ENCODE assay signal across 7 mouse cellular contexts in the genomic region with DNA sequence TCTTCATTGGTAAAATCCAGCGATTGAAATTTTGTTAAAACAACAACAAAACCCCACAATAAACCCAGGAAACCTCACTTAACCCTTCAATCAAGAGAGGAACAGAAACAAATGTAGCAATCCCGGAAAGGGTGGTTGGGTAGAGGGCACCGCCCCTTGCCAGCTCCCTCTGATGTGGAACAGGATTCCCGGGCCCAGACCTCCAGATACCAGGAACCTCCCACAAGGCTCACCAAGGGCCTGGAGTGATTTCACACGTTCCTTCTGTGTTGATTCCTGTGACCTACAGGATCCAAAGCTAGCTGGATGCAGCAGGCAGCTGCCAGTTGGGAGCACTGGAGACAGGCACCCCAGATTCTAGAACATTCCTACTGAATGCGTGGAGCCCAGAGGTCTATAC. TPM values are rescaled to one million over a fixed set of nuclear protein-coding genes. Genes with fewer than 3 reads are reported as not detected.
DNase-seq lines count a peak whose midpoint lies in the region; ATAC-seq and TF ChIP-seq lines count a peak whose summit lies in the region.

No protein-coding gene starts in this region.

- no peaks in the 10 kb centered on the region for H3K9me3 ChIP-seq in neural tube, embryonic 11.5 days (ENCODE audit: control insufficient read depth, low read length)
- no peaks in the 10 kb centered on the region for H3K9me3 ChIP-seq in forebrain, embryonic 16.5 days (ENCODE audit: control insufficient read depth, low read length)
- no peaks in the 10 kb centered on the region for H3K9me3 ChIP-seq in liver, postnatal 0 days (ENCODE audit: low read length)

- H3K27ac ChIP-seq in neural tube, embryonic 11.5 days (ENCODE audit: low read depth, low read length), result no peak overlapping the region
- no peak overlapping the region for H3K27ac ChIP-seq in forebrain, embryonic 16.5 days (ENCODE audit: low read length)
- peak overlapping the region; percentile 98; the same call in 1 of the 2 replicates for H3K27ac ChIP-seq in liver, postnatal 0 days (ENCODE audit: low read depth)

- WGBS in neural tube, embryonic 11.5 days, result 54% methylated on average over 6 of the region's 6 CpGs
- WGBS in forebrain, embryonic 16.5 days, result 66% methylated on average over 6 of the region's 6 CpGs
- 41% methylated on average over 6 of the region's 6 CpGs for whole genome bisulfite sequencing in liver, postnatal 0 days (ENCODE audit: insufficient replicate concordance)

- peak overlapping the region; percentile 98; the same call in 1 of the 2 replicates for H3K4me3 ChIP-seq in neural tube, embryonic 11.5 days (ENCODE audit: low read depth, low read length)
- 0 out of 2 replicates have a peak overlapping the region, but pooled peaks have one; percentile 1 for H3K4me3 ChIP-seq in forebrain, embryonic 16.5 days (replicated peaks; ENCODE audit: low read length)
- H3K4me3 ChIP-seq in liver, postnatal 0 days (ENCODE audit: low read depth, low read length), result peak overlapping the region; percentile 97

- no peaks in the 10 kb centered on the region for H3K27me3 ChIP-seq in neural tube, embryonic 11.5 days (ENCODE audit: control insufficient read depth, insufficient read depth, low read length)
- H3K27me3 ChIP-seq in forebrain, embryonic 16.5 days (replicated peaks; ENCODE audit: control insufficient read depth, insufficient read depth, low read length), result no peaks in the 10 kb centered on the region
- H3K27me3 ChIP-seq in liver, postnatal 0 days (ENCODE audit: insufficient read depth, low read length), result no peaks in the 10 kb centered on the region

- H3K4me2 ChIP-seq in neural tube, embryonic 11.5 days (ENCODE audit: low read depth), result peak overlapping the region; percentile 45
- H3K4me2 ChIP-seq in forebrain, embryonic 16.5 days (ENCODE audit: low read length), result peak overlapping the region; percentile 81
- peak overlapping the region; percentile 99 for H3K4me2 ChIP-seq in liver, postnatal 0 days (ENCODE audit: low read depth, low read length)

- no peak for DNase-seq in neural tube, embryonic 11.5 days (ENCODE audit: low spot score)
- no peak for DNase-seq in neural tube, embryonic 10.5 days (ENCODE audit: extremely low spot score, low spot score)
- no peak for DNase-seq in liver, postnatal 0 days
- no peak for DNase-seq in natural killer cell, adult 2 months (ENCODE audit: low spot score in 2 of 2)
- DNase-seq in Muller cell, postnatal 12 days (ENCODE audit: inconsistent ontology term), result no peak
- no peak for DNase-seq in ovary, postnatal 36 days (ENCODE audit: low spot score)

- no peak for TF ChIP-seq EP300 in liver, postnatal 0 days (IDR thresholded peaks at IDR 0.05; ENCODE audit: low read depth)

- no peak overlapping the region; the same call in 1 of the 2 replicates for H3K9ac ChIP-seq in neural tube, embryonic 11.5 days (ENCODE audit: low read length)
- H3K9ac ChIP-seq in forebrain, embryonic 16.5 days (replicated peaks; ENCODE audit: low read depth, low read length), result peak overlapping the region; percentile 31; the same call in 1 of the 2 replicates
- peak overlapping the region; percentile 49 for H3K9ac ChIP-seq in liver, postnatal 0 days (replicated peaks)

- no peak for TF ChIP-seq CTCF in liver, postnatal 0 days (IDR thresholded peaks at IDR 0.05; ENCODE audit: low read depth)

- ATAC-seq in neural tube, embryonic 11.5 days (ENCODE audit: insufficient read depth, low FRiP score, low TSS enrichment), result no peak
- ATAC-seq in forebrain, embryonic 16.5 days, result no peak
- ATAC-seq in liver, postnatal 0 days, result no peak

- H3K36me3 ChIP-seq in neural tube, embryonic 11.5 days (ENCODE audit: control insufficient read depth, insufficient read depth, low read length), result peaks cover 26% of the 10 kb centered on the region
- H3K36me3 ChIP-seq in forebrain, embryonic 16.5 days (ENCODE audit: control insufficient read depth, insufficient read depth), result peaks cover 30% of the 10 kb centered on the region
- peaks cover 39% of the 10 kb centered on the region for H3K36me3 ChIP-seq in liver, postnatal 0 days (replicated peaks; ENCODE audit: insufficient read depth, low read length)

- peaks cover 24% of the 10 kb centered on the region for H3K4me1 ChIP-seq in neural tube, embryonic 11.5 days (ENCODE audit: control insufficient read depth, insufficient read depth, low read length)
- H3K4me1 ChIP-seq in forebrain, embryonic 16.5 days (replicated peaks; ENCODE audit: control insufficient read depth, insufficient read depth, low read length), result peaks cover 40% of the 10 kb centered on the region
- H3K4me1 ChIP-seq in liver, postnatal 0 days (ENCODE audit: insufficient read depth), result peaks cover 22% of the 10 kb centered on the region

RNA-seq across cellular contexts. Expression of a gene that starts 1.8 kb away (rescaled TPM):
- polyA plus RNA-seq in neural tube, embryonic 11.5 days (2014; fragmentation: Nextera tagmentation; extraction: Ambion mirVana), result 770 and 786 TPM in 2 replicates
- polyA plus RNA-seq in forebrain, embryonic 16.5 days (2015; fragmentation: Nextera tagmentation; extraction: Ambion mirVana), result 537 and 590 TPM in 2 replicates
- 264 and 278 TPM in 2 replicates for polyA plus RNA-seq in liver, postnatal 0 days (2015; fragmentation: Nextera tagmentation; extraction: Ambion mirVana)

RNA-seq across cellular contexts. Expression of a gene that starts 1.9 kb away (rescaled TPM):
- 19.2 and 20.9 TPM in 2 replicates for polyA plus RNA-seq in neural tube, embryonic 11.5 days (2014; fragmentation: Nextera tagmentation; extraction: Ambion mirVana)
- 70.1 and 73.5 TPM in 2 replicates for polyA plus RNA-seq in forebrain, embryonic 16.5 days (2015; fragmentation: Nextera tagmentation; extraction: Ambion mirVana)
- 0.50 and 0.62 TPM in 2 replicates for polyA plus RNA-seq in liver, postnatal 0 days (2015; fragmentation: Nextera tagmentation; extraction: Ambion mirVana)

RNA-seq across cellular contexts. Expression of a gene that starts 15.6 kb away (rescaled TPM):
- 10.1 and 11.6 TPM in 2 replicates for polyA plus RNA-seq in neural tube, embryonic 11.5 days (2014; fragmentation: Nextera tagmentation; extraction: Ambion mirVana)
- polyA plus RNA-seq in forebrain, embryonic 16.5 days (2015; fragmentation: Nextera tagmentation; extraction: Ambion mirVana), result 23.8 and 26.1 TPM in 2 replicates
- 1.6 and 1.7 TPM in 2 replicates for polyA plus RNA-seq in liver, postnatal 0 days (2015; fragmentation: Nextera tagmentation; extraction: Ambion mirVana)

RNA-seq across cellular contexts. Expression of a gene that starts 30.0 kb away (rescaled TPM):
- polyA plus RNA-seq in neural tube, embryonic 11.5 days (2014; fragmentation: Nextera tagmentation; extraction: Ambion mirVana), result 26.5 and 31.8 TPM in 2 replicates
- 33.5 and 38.1 TPM in 2 replicates for polyA plus RNA-seq in forebrain, embryonic 16.5 days (2015; fragmentation: Nextera tagmentation; extraction: Ambion mirVana)
- polyA plus RNA-seq in liver, postnatal 0 days (2015; fragmentation: Nextera tagmentation; extraction: Ambion mirVana), result 9.6 and 9.8 TPM in 2 replicates

Comparison
In these comparisons a context has a peak if more than half of its experiments do, and no peak if none do; other contexts are left out.
1. H3K4me2 ChIP-seq: peak in every context shown above with its lines; median percentile 99 in liver, postnatal 0 days; 81 in forebrain, embryonic 16.5 days; 45 in neural tube, embryonic 11.5 days.
2. H3K4me3 ChIP-seq: peak in every context shown above with its lines; median percentile 98 in neural tube, embryonic 11.5 days; 97 in liver, postnatal 0 days; 1 in forebrain, embryonic 16.5 days.
3. RNA of a gene that starts 1.9 kb away (polyA plus RNA-seq): 70.1 to 73.5 TPM in forebrain, embryonic 16.5 days and 19.2 to 20.9 TPM in neural tube, embryonic 11.5 days; 0.50 to 0.62 TPM in liver, postnatal 0 days; every median in the first group is over 10 times any median in the second.